Mouse (Mus musculus) megakaryocyte-erythroid progenitor cell, adult 5 weeks (primary cell): Measurements from ENCODE around the gene Vmn1r48. TPM values are rescaled to one million over a fixed set of nuclear protein-coding genes. Genes with fewer than 3 reads are reported as not detected.

ENCODE experiments used
- polyA plus RNA-seq: library from polyadenylated mRNA; stranded (reverse); fragments of >175 nt; gene quantifications from 2 replicates; pipeline ENCODE4 v1.2.3, GENCODE M21; 2012

The Vmn1r48 gene
- polyA plus RNA-seq, result not detected in 2 replicates

GRCm38 (mm10) chr6:90036741-90037140 is at the start of gene Vmn1r48:
Gene Vmn1r48, minus strand, starts transcription at chr6:90036841.

GRCm38 (mm10) chr6:90078406-90078805 is 41.8 kb upstream of the Vmn1r48 start, which contains the start of gene Vmn1r49:
Gene Vmn1r49, minus strand, starts transcription at chr6:90078506.

GRCm38 (mm10) chr6:90015847-90016246 is 20.8 kb downstream of the Vmn1r48 start, which contains the start of gene Vmn1r47:
Gene Vmn1r47, plus strand, starts transcription at chr6:90016147.

Other genes with a start within 250 kb of the Vmn1r48 start
- not detected in 2 replicates for gene Vmn1r42, start 160.4 kb downstream of the Vmn1r48 start, polyA plus RNA-seq
- not detected in 2 replicates for gene Vmn1r43, start 160.4 kb downstream of the Vmn1r48 start, polyA plus RNA-seq
- not detected in 2 replicates for gene Vmn1r44, start 153.2 kb downstream of the Vmn1r48 start, polyA plus RNA-seq
- gene Vmn1r45, start 96.2 kb downstream of the Vmn1r48 start, polyA plus RNA-seq, result not detected in 2 replicates
- gene Vmn1r46, start 67.5 kb downstream of the Vmn1r48 start, polyA plus RNA-seq, result not detected in 2 replicates
- not detected in 2 replicates for gene Vmn1r47, start 20.7 kb downstream of the Vmn1r48 start, polyA plus RNA-seq
- not detected in 2 replicates for gene Vmn1r49, start 41.7 kb upstream of the Vmn1r48 start, polyA plus RNA-seq
- not detected in 2 replicates for gene Vmn1r50, start 64.6 kb upstream of the Vmn1r48 start, polyA plus RNA-seq
- gene Vmn1r51, start 85.8 kb upstream of the Vmn1r48 start, polyA plus RNA-seq, result not detected in 2 replicates
- not detected in 2 replicates for gene Vmn1r52, start 138.0 kb upstream of the Vmn1r48 start, polyA plus RNA-seq
- gene V1ra8, start 166.0 kb upstream of the Vmn1r48 start, polyA plus RNA-seq, result not detected in 2 replicates
- gene Vmn1r53, start 187.6 kb upstream of the Vmn1r48 start, polyA plus RNA-seq, result not detected in 2 replicates
- not detected in 2 replicates for gene Vmn1r54, start 209.5 kb upstream of the Vmn1r48 start, polyA plus RNA-seq